Mouse (Mus musculus): ENCODE results near the gene Arxes2.

GRCm38 (mm10) chrX:136030331-136030730 is 36.7 kb downstream of the Arxes2 start:
- TF ChIP-seq KAT2A (conservative IDR thresholded peaks at IDR 0.05; ENCODE audit: low read depth, low read length): no peak
- TF ChIP-seq ZKSCAN1 (IDR thresholded peaks at IDR 0.05; ENCODE audit: low read depth, low read length): no peak
- no peak for TF ChIP-seq TAL1 (IDR thresholded peaks at IDR 0.05; ENCODE audit: low read length)
- no peak for TF ChIP-seq ZNF384 (IDR thresholded peaks at IDR 0.05; ENCODE audit: low read depth, low read length)
- TF ChIP-seq MYC (IDR thresholded peaks at IDR 0.05; ENCODE audit: low read depth, low read length): no peak
- TF ChIP-seq CTCF (IDR thresholded peaks at IDR 0.05 in 2 of 3, conservative IDR thresholded peaks at IDR 0.05 in 1 of 3; ENCODE audit: control insufficient read depth in 1 of 3, insufficient read depth in 1 of 3, low read depth in 2 of 3, low read length in 3 of 3, poor library complexity in 1 of 3, severe bottlenecking in 1 of 3): no peak
- TF ChIP-seq ZMIZ1 (IDR thresholded peaks at IDR 0.05; ENCODE audit: low read depth, low read length): no peak
- no peak for TF ChIP-seq USF2 (IDR thresholded peaks at IDR 0.05; ENCODE audit: borderline replicate concordance in 1 of 2, insufficient read depth in 1 of 2, low read depth in 1 of 2, low read length in 2 of 2)
- no peak for TF ChIP-seq HCFC1 (IDR thresholded peaks at IDR 0.05; ENCODE audit: low read depth, low read length)
- no peak for TF ChIP-seq MXI1 (IDR thresholded peaks at IDR 0.05; ENCODE audit: low read depth, low read length)
- TF ChIP-seq MAFK (IDR thresholded peaks at IDR 0.05; ENCODE audit: borderline replicate concordance, low read depth, low read length): no peak
- TF ChIP-seq POLR2AphosphoS5 (IDR thresholded peaks at IDR 0.05; ENCODE audit: borderline replicate concordance, low read depth, low read length): no peak

Measured in MEL (cell line).